Mouse (Mus musculus) limb, embryonic 11.5 days (tissue): ENCODE data around the gene Csf1. TPM values are rescaled to one million over a fixed set of nuclear protein-coding genes. Genes with fewer than 3 reads are reported as not detected.
"Not testable (repeated sequence)": the region's sequence is repeated elsewhere in the genome, so short reads cannot be mapped to it uniquely, and the experiment has no call there.

Experiments used
- ATAC-seq: fragments of 200-750 bp; cut with Nextera tagmentation; 2 replicates; pipeline ENCODE4 v1.8.0; 2017; ENCODE audit warnings: low read depth; ENCODE audit not compliant: insufficient number of reproducible peaks, low FRiP score, low TSS enrichment
- DNase-seq: peaks from one replicate; pipeline ENCODE4 v3.0.0-alpha.2; 2015; ENCODE audit warnings: low spot score
- H3K27ac ChIP-seq: fragments of 300-500 bp; sonication (generic); replicated peaks from 2 replicates; pipeline ENCODE4 v1.5.1; 2014; ENCODE audit warnings: low read depth, mild to moderate bottlenecking, low read length
- H3K27me3 ChIP-seq: fragments of 300-500 bp; sonication (generic); 2 replicates; pipeline ENCODE4 v1.6.1; 2014; ENCODE audit warnings: mild to moderate bottlenecking, low read length, mixed read lengths; ENCODE audit not compliant: control insufficient read depth, insufficient read depth
- H3K36me3 ChIP-seq: fragments of 300-500 bp; sonication (generic); 2 replicates; pipeline ENCODE4 v1.6.1; 2014; ENCODE audit warnings: mild to moderate bottlenecking, low read length, moderate library complexity, mixed read lengths; ENCODE audit not compliant: control insufficient read depth, insufficient read depth
- H3K4me1 ChIP-seq: fragments of 300-500 bp; sonication (generic); 2 replicates; pipeline ENCODE4 v1.6.1; 2014; ENCODE audit warnings: low read length, mixed read lengths; ENCODE audit not compliant: control insufficient read depth, insufficient read depth
- H3K4me2 ChIP-seq: fragments of 300-500 bp; sonication (generic); 2 replicates; pipeline ENCODE4 v1.6.1; 2014; ENCODE audit warnings: low read depth, mild to moderate bottlenecking, moderate library complexity; ENCODE audit not compliant: severe bottlenecking
- H3K4me3 ChIP-seq: fragments of 300-500 bp; sonication (generic); 2 replicates; pipeline ENCODE4 v1.5.1; 2014; ENCODE audit warnings: low read depth, low read length
- H3K9ac ChIP-seq: fragments of 300-500 bp; sonication (generic); 2 replicates; pipeline ENCODE4 v1.6.1; 2014; ENCODE audit warnings: mild to moderate bottlenecking, low read length
- H3K9me3 ChIP-seq: fragments of 300-500 bp; sonication (generic); 2 replicates; pipeline ENCODE4 v1.6.1; 2016; ENCODE audit warnings: low read length; ENCODE audit not compliant: control insufficient read depth
- WGBS: fragments of 180-500 bp; shearing (Covaris S2); extraction: QIAGEN DNeasy Blood & Tissue Kit; methylation state at CpG from one replicate; pipeline ENCODE4 v1.1.7; 2014; 5-methylcytosine and 5-hydroxymethylcytosine counted together
- polyA plus RNA-seq: library from polyadenylated mRNA; unstranded; fragments of >200 nt; fragmentation: Nextera tagmentation; extraction: Ambion mirVana; gene quantifications from 2 replicates; pipeline ENCODE4 v1.2.1, GENCODE M21; 2014

The Csf1 gene
- polyA plus RNA-seq, 1 experiment from 2014 or later = 4.7 TPM

- WGBS = 12% methylated on average over 6 of the region's 6 CpGs
Observed at GRCm38 (mm10) chr3:107740578-107741207, 19.6 kb downstream of the Csf1 start.

GRCm38 (mm10) chr3:107739966-107740365 is 20.3 kb downstream of the Csf1 start:
- no peaks in the 10 kb centered on the region for H3K9me3 ChIP-seq
- ATAC-seq (no peak), DNase-seq (no peak)
- no peak overlapping the region for H3K4me3 ChIP-seq
- 69% methylated on average over 2 of the region's 2 CpGs for WGBS
- H3K36me3 ChIP-seq = no peaks in the 10 kb centered on the region
- no peaks in the 10 kb centered on the region for H3K27me3 ChIP-seq
- H3K27ac ChIP-seq = no peak overlapping the region
- no peak overlapping the region for H3K4me2 ChIP-seq
- H3K4me1 ChIP-seq = peaks cover 21% of the 10 kb centered on the region
- H3K9ac ChIP-seq = no peak overlapping the region

More at GRCm38 (mm10) chr3:107740578-107741207, 19.6 kb downstream of the Csf1 start:
- Histone ChIP-seq H3K9ac (no peak overlapping the region), H3K27ac (no peak overlapping the region; the same call in 1 of the 2 replicates), H3K36me3 (0 out of 2 replicates have a peak, but pooled peaks cover 3% of the 10 kb centered on the region), H3K4me3 (no peak overlapping the region), H3K4me1 (peaks cover 21% of the 10 kb centered on the region), H3K27me3 (no peaks in the 10 kb centered on the region), H3K4me2 (no peak overlapping the region), H3K9me3 (no peaks in the 10 kb centered on the region)
- ATAC-seq = peak; percentile 82
- peak; percentile 87 for DNase-seq

DNA sequence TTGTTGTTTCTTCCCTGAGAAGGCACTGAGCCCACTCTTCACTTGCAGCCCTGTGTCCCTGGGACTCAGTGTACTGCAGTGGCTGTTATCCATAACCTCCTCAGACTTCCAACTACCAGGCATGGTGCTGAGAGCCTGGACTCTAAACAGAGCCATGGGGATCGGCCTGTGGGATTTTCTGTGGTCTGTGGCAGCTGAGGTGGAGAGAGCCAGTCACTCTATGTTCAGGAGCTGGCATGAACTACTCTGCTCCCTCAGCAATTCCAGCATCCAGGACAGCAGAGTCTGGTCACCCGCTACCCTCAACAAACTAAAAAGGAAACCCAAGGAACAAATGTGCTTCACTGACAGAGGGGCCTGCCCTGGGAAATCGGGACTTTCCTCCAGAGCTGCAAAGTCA is 20.8 kb downstream of the Csf1 start:
- no peak for ATAC-seq
- DNase-seq = no peak
- Histone ChIP-seq H3K27ac (no peak overlapping the region), H3K9me3 (no peaks in the 10 kb centered on the region), H3K36me3 (no peaks in the 10 kb centered on the region), H3K4me2 (no peak overlapping the region), H3K9ac (no peak overlapping the region), H3K4me1 (peaks cover 21% of the 10 kb centered on the region), H3K4me3 (no peak overlapping the region), H3K27me3 (no peaks in the 10 kb centered on the region)
- WGBS = 75% methylated on average over 3 of the region's 3 CpGs

DNA sequence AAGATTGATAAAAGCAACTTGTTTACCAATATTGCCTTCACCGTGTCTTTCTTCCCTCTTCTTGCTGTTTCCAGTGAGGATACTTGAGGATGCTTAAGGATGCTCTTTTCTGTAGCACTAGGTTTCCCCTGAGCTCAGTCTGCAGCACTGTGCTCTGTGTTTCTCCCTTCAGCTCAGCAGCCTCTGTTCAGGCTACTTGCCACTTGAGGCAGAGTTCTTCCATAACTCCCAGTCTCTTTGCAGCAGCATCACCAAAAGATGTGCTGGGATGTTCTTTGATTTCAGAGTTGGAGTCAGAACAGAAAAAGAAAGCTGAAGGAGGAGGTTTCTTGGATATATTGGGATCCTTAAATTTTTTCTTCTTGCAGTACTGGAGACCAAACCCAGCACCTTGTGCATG is 21.6 kb downstream of the Csf1 start:
- 76% methylated on average over 1 of the region's 1 CpGs for WGBS
- Histone ChIP-seq H3K4me2 (no peak overlapping the region), H3K4me1 (peaks cover 21% of the 10 kb centered on the region), H3K9ac (no peak overlapping the region), H3K36me3 (no peaks in the 10 kb centered on the region), H3K4me3 (no peak overlapping the region), H3K9me3 (no peaks in the 10 kb centered on the region), H3K27ac (no peak overlapping the region), H3K27me3 (no peaks in the 10 kb centered on the region)
- no peak for ATAC-seq
- no peak for DNase-seq

GRCm38 (mm10) chr3:107737609-107738190 is 22.6 kb downstream of the Csf1 start:
- Histone ChIP-seq H3K36me3 (no peaks in the 10 kb centered on the region), H3K4me1 (peaks cover 15% of the 10 kb centered on the region), H3K9me3 (no peaks in the 10 kb centered on the region), H3K27me3 (no peaks in the 10 kb centered on the region), H3K4me3 (no peak overlapping the region), H3K27ac (no peak overlapping the region), H3K9ac (no peak overlapping the region), H3K4me2 (no peak overlapping the region)
- no peak for ATAC-seq
- 80% methylated on average over 1 of the region's 1 CpGs for whole genome bisulfite sequencing
- DNase-seq = no peak

GRCm38 (mm10) chr3:107735620-107736019 is 24.6 kb downstream of the Csf1 start:
- H3K36me3 ChIP-seq, H3K27me3 ChIP-seq, H3K27ac ChIP-seq, H3K4me2 ChIP-seq, ATAC-seq, H3K4me3 ChIP-seq, DNase-seq, H3K9me3 ChIP-seq, H3K9ac ChIP-seq: not testable (repeated sequence)
- WGBS = 91% methylated on average over 13 of the region's 13 CpGs
- H3K4me1 ChIP-seq = peaks cover 12% of the 10 kb centered on the region

DNA sequence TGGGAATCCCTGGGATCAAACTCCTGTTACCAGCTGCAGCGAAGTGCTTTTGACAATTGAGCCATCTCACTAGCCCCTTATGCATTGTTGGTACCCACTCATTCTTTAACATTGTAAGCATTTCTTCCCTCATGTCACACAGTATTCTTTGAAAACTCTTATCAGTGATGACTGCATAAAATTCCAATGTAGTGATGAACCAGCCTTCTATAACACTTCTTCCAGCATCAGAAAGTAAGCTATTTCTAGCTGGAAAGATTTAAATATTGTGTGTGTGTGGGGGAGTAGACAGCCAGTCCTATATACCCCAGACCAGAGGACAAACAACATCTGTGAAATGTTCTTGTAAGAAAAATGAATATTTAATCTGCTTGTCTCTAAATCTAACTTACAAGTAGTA is 26.9 kb downstream of the Csf1 start:
- no peaks in the 10 kb centered on the region for H3K27me3 ChIP-seq
- H3K9me3 ChIP-seq = no peaks in the 10 kb centered on the region
- ATAC-seq (no peak), DNase-seq (no peak)
- H3K4me2 ChIP-seq = no peak overlapping the region
- H3K4me3 ChIP-seq = no peak overlapping the region
- no peaks in the 10 kb centered on the region for H3K36me3 ChIP-seq
- H3K9ac ChIP-seq = no peak overlapping the region
- no peaks in the 10 kb centered on the region for H3K4me1 ChIP-seq
- H3K27ac ChIP-seq = no peak overlapping the region
- 76% methylated on average over 1 of the region's 1 CpGs for WGBS

- Histone ChIP-seq H3K4me2 (no peak overlapping the region), H3K9me3 (no peaks in the 10 kb centered on the region), H3K27ac (no peak overlapping the region), H3K4me1 (no peaks in the 10 kb centered on the region), H3K4me3 (no peak overlapping the region), H3K36me3 (no peaks in the 10 kb centered on the region), H3K27me3 (no peaks in the 10 kb centered on the region), H3K9ac (no peak overlapping the region)
- no peak for ATAC-seq
- no peak for DNase-seq
- 25% methylated on average over 2 of the region's 2 CpGs for WGBS
Observed at GRCm38 (mm10) chr3:107730236-107730635, 30.0 kb downstream of the Csf1 start.
